Mouse (Mus musculus): Measurements from ENCODE around the gene Exoc1.

DNA sequence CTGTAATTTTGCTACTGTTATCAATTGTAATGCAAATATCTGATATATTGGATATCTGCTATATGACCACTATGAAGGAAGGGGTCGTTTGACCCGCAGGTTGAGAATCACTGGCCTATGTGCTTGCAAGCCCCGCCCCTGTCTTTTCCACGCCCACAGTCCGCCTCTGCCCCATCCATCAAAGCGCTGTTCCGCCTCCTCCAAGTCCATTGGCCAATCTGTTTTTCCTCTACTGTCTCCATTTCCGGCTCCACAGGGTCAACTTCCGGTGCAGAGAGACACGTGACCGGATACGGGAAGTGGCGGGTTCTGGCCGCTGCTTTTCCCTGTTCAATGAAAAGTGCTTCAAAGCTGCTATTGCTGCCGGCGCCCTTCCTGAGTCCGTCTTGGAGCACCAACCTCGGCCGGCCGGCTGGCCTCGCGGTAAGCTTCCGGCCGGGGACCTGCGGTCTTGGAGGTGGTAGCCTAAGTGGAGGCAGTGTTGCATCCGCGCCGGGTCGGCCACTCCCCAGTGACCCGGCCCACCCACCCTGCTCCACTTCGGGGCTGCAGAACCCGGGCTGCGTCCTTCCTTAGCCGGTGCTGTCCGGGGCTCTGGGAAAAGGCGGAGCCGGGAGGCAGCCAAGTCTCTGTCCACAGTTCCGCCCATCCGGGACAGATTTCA is at the start of gene Exoc1:
- no peak for TF ChIP-seq CTCF (IDR thresholded peaks at IDR 0.05; ENCODE audit: low read depth, low read length)
- no peak for TF ChIP-seq POLR2A (IDR thresholded peaks at IDR 0.05; ENCODE audit: insufficient read depth, low read length)
